Mouse (Mus musculus) left cerebral cortex, adult 11 months (tissue): ENCODE data around the gene B4galt2.

Experiments
- DNase-seq: peaks from one replicate; pipeline ENCODE4 v3.0.0; 2022; ENCODE audit warnings: low spot score

Gene B4galt2

GRCm38 (mm10) chr4:117906196-117906595, 22.9 kb upstream of the B4galt2 start:
- no peak for DNase-seq

GRCm38 (mm10) chr4:117904761-117905160, 21.5 kb upstream of the B4galt2 start:
- no peak for DNase-seq

GRCm38 (mm10) chr4:117904094-117904493, 20.8 kb upstream of the B4galt2 start:
- DNase-seq: no peak

- DNase-seq: no peak
Measured at GRCm38 (mm10) chr4:117898111-117898510, 14.8 kb upstream of the B4galt2 start.

- DNase-seq: no peak
Measured at GRCm38 (mm10) chr4:117896031-117896430, 12.7 kb upstream of the B4galt2 start.

- no peak for DNase-seq
Measured at GRCm38 (mm10) chr4:117895339-117895738, 12.1 kb upstream of the B4galt2 start.

GRCm38 (mm10) chr4:117894601-117895000, 11.3 kb upstream of the B4galt2 start:
- no peak for DNase-seq

GRCm38 (mm10) chr4:117893376-117893775, 10.1 kb upstream of the B4galt2 start:
- no peak for DNase-seq

- DNase-seq: peak; percentile 85
Measured at GRCm38 (mm10) chr4:117891738-117892161, 8.5 kb upstream of the B4galt2 start, which contains the start of gene Dph2. Dph2 (minus strand) TSS chr4:117892032.

- no peak for DNase-seq
Measured at GRCm38 (mm10) chr4:117890750-117891149, 7.5 kb upstream of the B4galt2 start.

- no peak for DNase-seq
Measured at GRCm38 (mm10) chr4:117890031-117890430, 6.7 kb upstream of the B4galt2 start.

GRCm38 (mm10) chr4:117889471-117889870, 6.2 kb upstream of the B4galt2 start:
- DNase-seq: no peak

- DNase-seq: no peak
Measured at GRCm38 (mm10) chr4:117887920-117888319, 4.6 kb upstream of the B4galt2 start.

GRCm38 (mm10) chr4:117887133-117887532, 3.8 kb upstream of the B4galt2 start, which contains the start of gene Atp6v0b:
Atp6v0b (minus strand) TSS chr4:117887333.
- DNase-seq: peak; percentile 92

- no peak for DNase-seq
Measured at GRCm38 (mm10) chr4:117886644-117887043, 3.4 kb upstream of the B4galt2 start.

- DNase-seq: no peak
Measured at GRCm38 (mm10) chr4:117885994-117886393, 2.7 kb upstream of the B4galt2 start.

- no peak for DNase-seq
Measured at GRCm38 (mm10) chr4:117885093-117885492, 1.8 kb upstream of the B4galt2 start.

- DNase-seq: no peak
Measured at GRCm38 (mm10) chr4:117884146-117884545, 859 bp upstream of the B4galt2 start.

GRCm38 (mm10) chr4:117878703-117879102, 4.6 kb downstream of the B4galt2 start:
- no peak for DNase-seq

GRCm38 (mm10) chr4:117878301-117878700, 5.0 kb downstream of the B4galt2 start:
- DNase-seq: no peak

GRCm38 (mm10) chr4:117873615-117874014, 9.7 kb downstream of the B4galt2 start:
- no peak for DNase-seq

- DNase-seq: no peak
Measured at GRCm38 (mm10) chr4:117872471-117872886, 10.8 kb downstream of the B4galt2 start, which contains the start of gene Ccdc24. Ccdc24 (minus strand) TSS chr4:117872557.

- DNase-seq: no peak
Measured at GRCm38 (mm10) chr4:117871787-117872186, 11.5 kb downstream of the B4galt2 start.

- DNase-seq: no peak
Measured at GRCm38 (mm10) chr4:117870437-117870836, 12.8 kb downstream of the B4galt2 start.

GRCm38 (mm10) chr4:117869317-117869716, 14.0 kb downstream of the B4galt2 start:
- no peak for DNase-seq
